Mouse (Mus musculus) limb, embryonic 12.5 days (tissue): ENCODE measurements around the gene Heatr9. TPM values are rescaled to one million over a fixed set of nuclear protein-coding genes. Genes with fewer than 3 reads are reported as not detected.

ENCODE experiments used
- ATAC-seq: fragments of 200-750 bp; cut with Nextera tagmentation; 2 replicates; pipeline ENCODE4 v1.8.0; 2017; ENCODE audit warnings: low read depth, moderate TSS enrichment; ENCODE audit not compliant: insufficient number of reproducible peaks, insufficient read depth, low FRiP score, low TSS enrichment
- H3K27ac ChIP-seq: fragments of 300-500 bp; sonication (generic); 2 replicates; pipeline ENCODE4 v1.5.1; 2016; ENCODE audit warnings: mild to moderate bottlenecking, moderate library complexity
- H3K27me3 ChIP-seq: fragments of 300-500 bp; sonication (generic); 2 replicates; pipeline ENCODE4 v1.6.1; 2016; ENCODE audit warnings: mild to moderate bottlenecking, moderate library complexity
- H3K36me3 ChIP-seq: fragments of 300-500 bp; sonication (generic); 2 replicates; pipeline ENCODE4 v1.6.1; 2016; ENCODE audit warnings: mild to moderate bottlenecking, moderate library complexity
- H3K4me1 ChIP-seq: fragments of 300-500 bp; sonication (generic); replicated peaks from 2 replicates; pipeline ENCODE4 v1.6.1; 2016
- H3K4me2 ChIP-seq: fragments of 300-500 bp; sonication (generic); 2 replicates; pipeline ENCODE4 v1.6.1; 2016; ENCODE audit warnings: mild to moderate bottlenecking, moderate library complexity
- H3K4me3 ChIP-seq: fragments of 300-500 bp; sonication (generic); replicated peaks from 2 replicates; pipeline ENCODE4 v1.5.1; 2016; ENCODE audit warnings: mild to moderate bottlenecking
- H3K9ac ChIP-seq: fragments of 300-500 bp; sonication (generic); replicated peaks from 2 replicates; pipeline ENCODE4 v1.6.1; 2016; ENCODE audit warnings: mild to moderate bottlenecking, moderate library complexity
- H3K9me3 ChIP-seq: fragments of 300-500 bp; sonication (generic); 2 replicates; pipeline ENCODE4 v1.6.1; 2016; ENCODE audit warnings: mild to moderate bottlenecking, moderate library complexity
- WGBS: fragments of 180-500 bp; shearing (Covaris S2); methylation state at CpG from one replicate; pipeline ENCODE4 v1.1.7; 2016; 5-methylcytosine and 5-hydroxymethylcytosine counted together
- polyA plus RNA-seq: library from polyadenylated mRNA; unstranded; fragments of >200 nt; fragmentation: Nextera tagmentation; extraction: Ambion mirVana; gene quantifications from 2 replicates; pipeline ENCODE4 v1.2.1, GENCODE M21; 2016

The Heatr9 gene
- polyA plus RNA-seq, 1 experiment from 2014 or later, result not detected

- WGBS, result 90% methylated on average over 3 of the region's 3 CpGs
- Histone ChIP-seq H3K27ac (no peak overlapping the region), H3K27me3 (peaks cover 16% of the 10 kb centered on the region; the same call in 1 of the 2 replicates), H3K4me2 (no peak overlapping the region), H3K9me3 (no peaks in the 10 kb centered on the region), H3K4me1 (peaks cover 15% of the 10 kb centered on the region), H3K4me3 (no peak overlapping the region), H3K9ac (no peak overlapping the region), H3K36me3 (no peaks in the 10 kb centered on the region)
- ATAC-seq, result no peak
Measured at GRCm38 (mm10) chr11:83468765-83469164, 53.2 kb downstream of the Heatr9 start.

- ATAC-seq, result no peak
Measured at GRCm38 (mm10) chr11:83467120-83467652, 54.8 kb downstream of the Heatr9 start.

GRCm38 (mm10) chr11:83465976-83466375 lies 56.0 kb downstream of the Heatr9 start:
- Histone ChIP-seq H3K27ac (no peak overlapping the region), H3K4me2 (no peak overlapping the region), H3K4me3 (no peak overlapping the region), H3K9ac (no peak overlapping the region), H3K27me3 (peaks cover 44% of the 10 kb centered on the region), H3K9me3 (no peaks in the 10 kb centered on the region), H3K4me1 (peaks cover 25% of the 10 kb centered on the region), H3K36me3 (no peaks in the 10 kb centered on the region)
- 31% methylated on average over 2 of the region's 2 CpGs for WGBS
- ATAC-seq, result no peak

More at GRCm38 (mm10) chr11:83467120-83467652, 54.8 kb downstream of the Heatr9 start:
- Histone ChIP-seq H3K9me3 (no peaks in the 10 kb centered on the region), H3K4me2 (no peak overlapping the region), H3K4me1 (peaks cover 27% of the 10 kb centered on the region), H3K27me3 (peaks cover 31% of the 10 kb centered on the region), H3K9ac (no peak overlapping the region), H3K27ac (peak overlapping the region; percentile 59; the same call in 1 of the 2 replicates), H3K4me3 (no peak overlapping the region), H3K36me3 (no peaks in the 10 kb centered on the region)
- WGBS, result 44% methylated on average over 11 of the region's 11 CpGs

GRCm38 (mm10) chr11:83462711-83463244 lies 59.2 kb downstream of the Heatr9 start, which contains the start of gene Mmp28:
TSS of gene Mmp28 (minus strand) at chr11:83463071.
- Histone ChIP-seq H3K27ac (no peak within 1 kb of the TSS), H3K4me2 (peak within 1 kb of the TSS; percentile 94), H3K4me3 (peak within 1 kb of the TSS; percentile 69), H3K36me3 (no peaks in the 10 kb centered on the region), H3K27me3 (peaks cover 48% of the 10 kb centered on the region), H3K9ac (peak within 1 kb of the TSS; percentile 74), H3K9me3 (no peaks in the 10 kb centered on the region), H3K4me1 (peaks cover 37% of the 10 kb centered on the region)
- WGBS, result under 1% methylated on average over 42 of the region's 42 CpGs
- no peak for ATAC-seq

Other genes with a start within 250 kb of the Heatr9 start
- gene Slfn14, start 235.4 kb downstream of the Heatr9 start, polyA plus RNA-seq, result 0.63 and 0.88 TPM in 2 replicates
- gene Ap2b1, start 223.2 kb downstream of the Heatr9 start, polyA plus RNA-seq, result 56.1 and 62.6 TPM in 2 replicates
- 11.8 and 13.7 TPM in 2 replicates for gene Pex12, start 219.6 kb downstream of the Heatr9 start, polyA plus RNA-seq
- 3.4 and 3.6 TPM in 2 replicates for gene Rasl10b, start 113.0 kb downstream of the Heatr9 start, polyA plus RNA-seq
- not detected in 2 replicates for gene Gas2l2, start 92.7 kb downstream of the Heatr9 start, polyA plus RNA-seq
- 0.44 TPM in 1 of 2 replicates, not detected in the other for gene 1700020L24Rik, start 84.5 kb downstream of the Heatr9 start, polyA plus RNA-seq
- gene Mmp28, start 59.1 kb downstream of the Heatr9 start, polyA plus RNA-seq, result 4.2 and 4.5 TPM in 2 replicates
- gene Taf15, start 49.1 kb downstream of the Heatr9 start, polyA plus RNA-seq, result 12.0 and 18.6 TPM in 2 replicates
- not detected in 2 replicates for gene Ccl5, start 8.3 kb upstream of the Heatr9 start, polyA plus RNA-seq
- 0.56 and 0.81 TPM in 2 replicates for gene Ccl9, start 56.5 kb upstream of the Heatr9 start, polyA plus RNA-seq
- 0.46 and 0.63 TPM in 2 replicates for gene Ccl6, start 70.9 kb upstream of the Heatr9 start, polyA plus RNA-seq
- not detected in 2 replicates for gene Rpl9-ps1, start 123.4 kb upstream of the Heatr9 start, polyA plus RNA-seq
- gene Ccl3, start 127.2 kb upstream of the Heatr9 start, polyA plus RNA-seq, result 0.29 TPM in 1 of 2 replicates, not detected in the other
- gene Ccl4, start 140.4 kb upstream of the Heatr9 start, polyA plus RNA-seq, result 0.46 and 1.0 TPM in 2 replicates
- gene Wfdc17, start 181.8 kb upstream of the Heatr9 start, polyA plus RNA-seq, result 0.87 and 0.90 TPM in 2 replicates
- not detected in 2 replicates for gene Wfdc18, start 186.8 kb upstream of the Heatr9 start, polyA plus RNA-seq
- gene Wfdc21, start 224.8 kb upstream of the Heatr9 start, polyA plus RNA-seq, result not detected in 2 replicates
- 30.4 and 30.8 TPM in 2 replicates for gene Heatr6, start 231.5 kb upstream of the Heatr9 start, polyA plus RNA-seq